Mouse (Mus musculus) ovary, postnatal 36 days (tissue): Measurements from ENCODE around the gene Elovl2.
"Not testable (repeated sequence)": the region's sequence is repeated elsewhere in the genome, so short reads cannot be mapped to it uniquely, and the experiment has no call there.

Experiments
- DNase-seq: peaks from one replicate; pipeline ENCODE4 v3.0.0; 2022; ENCODE audit warnings: low spot score, mixed read lengths

Gene Elovl2

DNA sequence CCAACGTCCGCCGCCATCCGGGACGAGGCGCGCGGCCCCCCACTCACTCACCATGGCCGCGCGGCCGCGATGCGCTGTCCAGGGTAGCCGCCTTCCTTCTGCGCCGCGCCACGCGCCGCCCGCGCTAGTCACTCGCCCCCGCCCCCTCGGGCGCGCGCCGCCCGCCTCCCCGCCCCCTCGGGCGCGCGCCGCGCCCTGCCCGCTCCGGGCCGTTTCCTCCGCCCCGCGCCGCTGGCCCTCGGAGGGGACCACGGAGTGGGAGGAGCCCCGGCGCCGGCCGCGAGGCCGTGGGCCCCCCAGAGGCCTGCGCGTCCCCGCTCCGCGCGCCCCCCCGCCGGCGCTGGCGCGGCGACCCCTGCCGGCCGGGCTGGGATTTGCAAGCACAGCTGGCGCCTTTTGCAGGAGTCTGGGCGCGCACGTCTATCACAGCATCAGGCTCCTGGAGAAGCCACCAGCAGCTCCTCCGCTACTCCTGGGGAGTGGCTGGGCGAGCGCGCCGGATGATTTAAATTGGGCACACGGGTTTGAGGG lies at the start of gene Elovl2:
TSS of gene Elovl2 (minus strand) at position 102 of the 531 bp plus-strand sequence.
- DNase-seq = peak; percentile 83

DNA sequence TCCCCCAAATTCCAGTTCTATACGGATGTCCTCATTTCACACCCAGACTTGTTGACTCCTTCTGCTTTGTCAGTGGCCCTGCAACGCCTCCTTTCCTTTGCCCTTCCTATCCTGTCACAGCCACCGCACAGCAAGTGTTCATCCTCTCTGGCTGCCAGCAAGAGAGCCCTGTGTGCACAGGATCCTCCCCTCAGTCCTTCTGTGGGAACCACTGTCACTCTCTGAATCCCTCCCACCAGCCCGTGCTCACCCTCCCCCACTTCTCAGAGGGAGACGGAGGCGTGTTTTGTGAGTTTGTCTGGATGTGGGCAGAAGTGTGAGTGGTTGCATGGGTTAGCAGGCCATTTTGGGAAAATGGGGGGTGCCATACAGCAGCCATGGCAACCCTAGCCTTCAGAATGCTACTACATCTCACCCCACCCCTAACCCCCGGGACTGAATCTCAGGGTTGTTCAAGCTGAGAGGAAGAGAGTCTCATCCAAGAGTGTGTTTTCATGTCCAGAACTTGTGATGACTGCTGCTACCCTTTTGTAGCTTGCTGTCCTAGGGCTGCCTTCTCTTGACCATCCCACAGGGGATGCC lies 47.7 kb upstream of the Elovl2 start:
- peak; percentile 11 for DNase-seq

DNA sequence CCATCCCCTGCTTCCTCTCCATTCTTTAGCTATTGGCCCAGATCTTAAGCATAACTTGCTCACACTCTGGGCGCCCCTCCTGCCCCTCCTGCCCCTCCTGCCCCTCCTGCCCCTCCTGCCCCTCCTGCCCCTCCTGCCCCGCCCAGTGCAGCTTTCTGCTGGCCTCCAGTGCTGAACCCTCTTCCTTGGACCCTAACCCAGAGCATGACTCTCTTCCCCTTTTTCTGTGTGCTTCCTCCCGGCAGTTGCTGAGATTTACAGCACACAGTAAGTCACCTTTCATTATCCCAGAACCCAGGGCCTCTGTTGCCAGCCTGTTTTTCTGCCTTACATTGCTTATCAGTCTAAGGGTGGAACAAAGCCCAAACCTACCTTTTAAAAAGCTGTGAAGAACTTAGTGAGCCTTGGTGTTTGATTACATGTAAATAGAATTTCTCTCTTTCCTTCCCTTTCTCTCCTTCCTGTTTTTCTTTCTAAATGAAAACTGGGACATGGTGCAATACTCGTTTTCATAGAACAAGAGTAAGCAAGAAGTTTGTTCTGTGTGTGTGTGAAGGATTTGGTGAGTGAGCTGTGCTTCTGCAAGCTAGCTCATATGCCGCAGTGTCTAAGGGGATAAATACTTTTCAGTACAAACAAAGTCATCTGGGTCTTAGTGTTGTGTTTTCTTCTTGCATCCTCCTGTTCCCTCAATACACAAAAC lies 43.2 kb upstream of the Elovl2 start:
- DNase-seq = no peak

GRCm38 (mm10) chr13:41261617-41262016 lies 41.4 kb upstream of the Elovl2 start:
- not testable (repeated sequence) for DNase-seq

- DNase-seq = no peak
Measured at GRCm38 (mm10) chr13:41257851-41258250, 37.6 kb upstream of the Elovl2 start.

DNA sequence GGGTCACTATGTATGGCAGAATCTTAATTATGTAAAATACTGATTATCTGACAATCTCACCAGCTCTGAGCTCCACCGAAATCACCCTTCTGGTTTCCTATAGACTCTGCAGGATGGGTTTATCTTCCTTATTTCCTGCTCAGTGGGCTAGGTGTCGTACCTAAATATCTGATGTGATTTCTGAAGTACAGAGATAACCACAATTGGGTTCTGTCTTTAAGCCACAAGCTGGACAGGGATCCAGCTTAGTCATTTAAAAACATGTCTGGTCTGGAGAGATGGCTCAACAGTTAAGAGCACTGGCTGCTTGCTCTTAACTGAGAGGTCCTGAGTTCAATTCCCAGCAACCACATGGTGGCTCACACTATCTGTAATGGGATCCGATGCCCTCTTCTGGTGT lies 36.8 kb upstream of the Elovl2 start:
- DNase-seq = no peak

DNA sequence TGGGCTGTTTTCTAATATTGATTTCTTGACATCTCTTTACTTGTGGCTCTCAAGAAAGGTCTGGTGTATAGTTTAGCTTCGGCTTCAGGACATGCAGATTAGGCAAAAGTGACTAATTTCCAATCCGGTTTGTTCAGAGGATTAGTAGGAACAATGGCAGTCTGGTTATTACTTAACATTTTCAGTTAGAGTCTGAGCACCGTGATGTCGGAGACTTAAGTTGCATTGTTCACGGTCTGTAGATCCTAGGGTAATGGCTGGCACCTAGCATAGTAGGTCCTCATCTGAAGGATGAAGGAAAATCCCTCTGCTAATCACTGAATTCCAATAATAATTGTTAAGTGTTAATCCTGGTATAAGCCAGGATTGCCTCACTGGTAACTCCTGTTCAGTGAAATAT lies 35.9 kb upstream of the Elovl2 start:
- no peak for DNase-seq

DNA sequence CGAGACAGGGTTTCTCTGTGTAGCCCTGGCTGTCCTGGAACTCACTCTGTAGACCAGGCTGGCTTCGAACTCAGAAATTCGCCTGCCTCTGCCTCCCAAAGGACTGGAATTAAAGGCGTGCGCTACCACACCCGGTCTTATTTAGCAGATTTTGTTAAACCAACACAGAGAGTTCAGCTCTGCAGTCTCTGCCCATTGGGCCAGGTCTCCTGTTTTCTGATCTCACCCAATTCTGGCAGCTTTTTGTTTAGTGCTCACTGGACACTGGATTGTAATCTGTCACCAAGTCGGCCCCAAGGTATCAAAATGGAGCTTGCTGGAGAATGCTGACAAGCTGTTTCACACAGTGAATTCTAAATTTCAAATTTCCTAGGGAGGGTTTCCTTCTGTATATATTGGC lies 32.5 kb upstream of the Elovl2 start:
- no peak for DNase-seq

GRCm38 (mm10) chr13:41252141-41252540 lies 31.9 kb upstream of the Elovl2 start:
- DNase-seq = no peak

- no peak for DNase-seq
Measured at GRCm38 (mm10) chr13:41251667-41252066, 31.5 kb upstream of the Elovl2 start.

DNA sequence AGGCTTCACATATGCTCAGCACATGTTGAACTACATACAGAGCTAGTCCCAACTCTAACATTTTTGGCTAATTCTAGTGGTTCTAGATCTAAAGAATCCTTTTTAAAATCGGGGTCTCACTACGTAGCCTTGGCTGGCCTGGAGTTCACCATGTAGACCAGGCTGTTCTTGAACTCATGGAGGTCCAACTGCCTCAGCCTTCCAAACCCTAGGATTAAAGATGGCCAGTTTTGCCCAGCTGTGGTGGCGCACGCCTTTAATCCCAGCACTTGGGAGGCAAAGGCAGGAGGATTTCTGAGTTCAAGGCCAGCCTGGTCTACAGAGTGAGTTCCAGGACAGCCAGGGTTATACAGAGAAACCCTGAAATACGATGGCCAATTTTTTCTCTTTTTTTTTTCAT lies 31.0 kb upstream of the Elovl2 start:
- DNase-seq = not testable (repeated sequence)

- DNase-seq = no peak
Measured at GRCm38 (mm10) chr13:41250318-41250981, 30.2 kb upstream of the Elovl2 start.

- DNase-seq = peak; percentile 93
Measured at GRCm38 (mm10) chr13:41249538-41250317, 29.5 kb upstream of the Elovl2 start, which contains the start of gene Smim13. Gene Smim13 (plus strand): TSS chr13:41249844.

GRCm38 (mm10) chr13:41248751-41249520 lies 28.7 kb upstream of the Elovl2 start:
- DNase-seq = no peak

DNA sequence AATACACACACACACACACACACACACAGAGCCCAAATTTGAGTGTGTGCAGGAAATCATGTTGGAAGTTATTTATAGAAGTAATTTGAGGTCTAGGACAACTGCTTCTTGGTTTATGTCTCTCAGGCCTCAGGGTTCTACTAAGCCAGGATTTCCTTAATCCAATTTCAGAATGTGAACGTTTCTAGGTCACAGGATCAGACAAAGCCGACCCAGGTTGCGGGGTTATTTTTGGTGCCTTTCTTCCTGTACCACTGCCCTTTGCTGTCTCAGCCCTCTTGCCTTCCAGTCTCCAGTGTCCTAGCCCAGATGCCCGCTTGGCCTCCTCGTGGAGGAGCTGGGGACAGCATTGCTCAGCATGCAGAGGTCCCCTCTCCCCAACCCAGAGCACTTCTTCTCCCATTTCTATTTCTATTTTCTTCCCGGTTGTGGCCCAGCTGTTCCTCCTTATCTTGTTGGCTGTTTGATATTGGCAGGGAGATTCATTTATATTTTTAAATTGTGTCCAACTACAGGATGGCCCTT lies 24.2 kb upstream of the Elovl2 start:
- DNase-seq = peak; percentile 45

DNA sequence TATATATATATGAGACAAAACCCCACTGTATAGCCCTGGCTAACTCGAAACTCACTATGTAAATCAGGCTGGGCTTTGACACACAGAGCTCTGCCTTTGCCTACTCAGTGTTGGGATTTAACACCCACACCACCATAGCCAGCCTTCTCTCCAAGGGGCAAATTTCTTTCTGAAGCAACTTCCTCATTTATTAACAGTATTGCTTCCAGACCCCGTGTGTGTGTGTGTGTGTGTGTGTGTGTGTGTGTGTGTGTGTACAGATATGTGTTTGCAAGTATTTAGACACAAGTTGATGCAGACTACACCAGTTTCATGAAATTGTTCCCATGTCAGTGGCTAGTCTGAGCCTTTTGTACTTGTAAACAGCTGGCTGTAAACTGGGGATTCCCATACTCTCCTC lies 21.4 kb upstream of the Elovl2 start:
- DNase-seq = no peak

GRCm38 (mm10) chr13:41238805-41239130 lies 18.6 kb upstream of the Elovl2 start:
- no peak for DNase-seq

GRCm38 (mm10) chr13:41238035-41238804 lies 18.0 kb upstream of the Elovl2 start:
- no peak for DNase-seq

DNA sequence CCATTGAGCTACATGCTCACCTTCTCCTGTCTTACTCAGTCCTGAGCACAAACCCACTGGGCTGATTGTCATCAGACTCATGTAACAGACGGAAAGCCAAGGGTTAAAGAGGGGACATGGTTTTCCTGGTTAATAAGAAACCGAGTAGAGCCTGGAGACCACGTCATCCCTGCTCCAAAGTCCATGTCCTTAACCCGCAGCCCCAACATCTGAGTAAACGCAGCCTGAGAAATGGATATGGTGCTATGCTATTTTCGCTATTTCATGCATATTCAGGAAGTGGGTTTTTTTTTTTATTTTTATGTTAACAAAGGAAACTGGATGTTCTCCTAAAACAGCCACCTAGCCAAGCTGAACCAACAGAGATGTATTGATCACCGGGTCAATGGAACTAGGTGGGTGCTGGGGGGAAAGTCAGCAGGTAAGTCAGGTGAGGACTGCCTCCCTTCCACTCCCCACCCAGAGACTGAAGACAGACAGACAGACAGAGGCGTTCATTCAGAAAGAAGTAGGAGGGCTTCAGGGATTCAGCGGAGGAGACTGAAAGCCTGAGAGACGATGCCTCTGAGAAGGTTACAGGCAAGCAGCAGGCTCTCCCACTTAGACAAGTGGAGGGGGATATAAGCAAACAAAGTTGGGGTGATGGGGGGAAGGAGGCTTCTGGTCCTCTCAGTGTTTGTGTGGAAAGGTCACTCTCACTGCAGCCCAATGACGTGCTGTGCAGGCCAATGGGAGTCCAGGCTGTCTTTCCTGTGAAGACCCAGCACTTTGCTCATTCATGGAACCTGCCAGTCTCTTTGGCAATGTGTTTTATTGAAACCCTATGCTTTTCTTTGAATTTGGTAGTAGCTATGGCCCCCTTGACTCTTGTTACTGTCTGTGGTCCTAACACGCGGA lies 15.9 kb upstream of the Elovl2 start:
- no peak for DNase-seq
